Mouse (Mus musculus): Measurements from ENCODE around the gene Pde4a.
A peak's percentile ranks its signal among the peaks of the same experiment; 100 is the strongest.

Pde4a gene

GRCm38 (mm10) chr9:21165041-21165951 is at the start of gene Pde4a:
Gene Pde4a (plus strand): TSS chr9:21165714.
- DNase-seq (ENCODE audit: low spot score in 2 of 2) = peak; percentile 40 to 57

GRCm38 (mm10) chr9:21117073-21117472 is 48.4 kb upstream of the Pde4a start:
- no peak for DNase-seq (ENCODE audit: low spot score in 2 of 2)

GRCm38 (mm10) chr9:21121483-21121882 is 44.0 kb upstream of the Pde4a start:
- no peak for DNase-seq (ENCODE audit: low spot score in 2 of 2)

- DNase-seq (ENCODE audit: low spot score in 2 of 2) = no peak
Measured at GRCm38 (mm10) chr9:21124837-21125236, 40.7 kb upstream of the Pde4a start.

DNA sequence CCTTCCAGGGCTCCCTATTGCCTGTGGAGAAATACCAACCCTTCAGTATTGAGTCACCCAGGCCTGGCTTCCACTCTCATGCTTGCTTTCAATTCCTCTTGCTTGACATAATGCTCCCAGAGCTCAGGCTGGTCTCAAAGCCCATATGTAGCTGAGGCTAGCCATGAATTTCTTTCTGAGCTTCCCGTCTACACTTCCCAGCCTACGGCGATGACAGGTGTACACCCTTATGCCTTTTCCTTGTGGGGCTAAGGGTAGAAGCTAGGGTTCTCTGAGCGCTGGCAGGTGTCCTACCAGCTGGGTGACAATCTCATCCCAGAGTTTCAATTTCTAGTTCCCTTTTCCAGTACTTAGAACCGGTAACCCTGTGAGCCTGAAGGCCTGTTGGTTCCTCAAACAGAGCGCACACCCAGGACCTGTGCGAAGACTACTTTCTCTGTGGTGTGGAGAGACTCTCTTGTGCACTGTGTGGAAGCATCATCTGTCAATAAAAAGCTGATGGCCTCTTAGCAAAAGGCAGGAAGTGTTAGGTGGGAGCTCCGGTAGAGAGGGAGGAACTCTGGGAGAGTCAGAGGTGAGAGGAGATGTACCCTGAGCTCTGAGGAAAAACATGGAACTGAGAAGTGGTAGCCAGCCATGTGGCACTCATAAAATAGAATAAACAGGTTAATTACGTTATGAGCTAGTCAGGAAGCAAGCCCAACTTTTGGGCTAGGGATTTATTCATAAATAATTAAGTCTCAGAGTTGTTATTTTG is 39.8 kb upstream of the Pde4a start:
- DNase-seq (ENCODE audit: low spot score in 2 of 2) = no peak

DNA sequence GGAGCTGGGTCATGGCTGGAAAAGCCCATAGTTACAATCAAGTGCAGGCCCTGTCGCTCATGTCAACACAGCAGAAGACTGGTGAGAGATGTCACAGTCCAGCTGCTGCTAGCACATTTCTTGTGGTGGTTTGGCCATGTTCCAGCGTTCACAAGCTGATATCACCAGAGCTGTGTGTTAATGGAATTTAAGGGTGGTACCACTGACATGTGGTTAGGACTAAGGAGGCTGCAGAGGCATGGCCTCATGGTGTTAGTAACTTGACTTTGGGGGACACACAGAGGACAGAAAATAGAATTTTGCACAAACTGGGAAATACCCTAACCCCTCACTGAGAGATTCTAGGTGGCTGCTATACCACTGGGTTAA is 39.3 kb upstream of the Pde4a start:
- no peak for DNase-seq (ENCODE audit: low spot score in 2 of 2)

GRCm38 (mm10) chr9:21131059-21131956 is 34.2 kb upstream of the Pde4a start, which contains the start of gene Tyk2:
Gene Tyk2 (minus strand): TSS chr9:21131243.
- DNase-seq (ENCODE audit: low spot score in 2 of 2) = peak; percentile 77 to 86

DNA sequence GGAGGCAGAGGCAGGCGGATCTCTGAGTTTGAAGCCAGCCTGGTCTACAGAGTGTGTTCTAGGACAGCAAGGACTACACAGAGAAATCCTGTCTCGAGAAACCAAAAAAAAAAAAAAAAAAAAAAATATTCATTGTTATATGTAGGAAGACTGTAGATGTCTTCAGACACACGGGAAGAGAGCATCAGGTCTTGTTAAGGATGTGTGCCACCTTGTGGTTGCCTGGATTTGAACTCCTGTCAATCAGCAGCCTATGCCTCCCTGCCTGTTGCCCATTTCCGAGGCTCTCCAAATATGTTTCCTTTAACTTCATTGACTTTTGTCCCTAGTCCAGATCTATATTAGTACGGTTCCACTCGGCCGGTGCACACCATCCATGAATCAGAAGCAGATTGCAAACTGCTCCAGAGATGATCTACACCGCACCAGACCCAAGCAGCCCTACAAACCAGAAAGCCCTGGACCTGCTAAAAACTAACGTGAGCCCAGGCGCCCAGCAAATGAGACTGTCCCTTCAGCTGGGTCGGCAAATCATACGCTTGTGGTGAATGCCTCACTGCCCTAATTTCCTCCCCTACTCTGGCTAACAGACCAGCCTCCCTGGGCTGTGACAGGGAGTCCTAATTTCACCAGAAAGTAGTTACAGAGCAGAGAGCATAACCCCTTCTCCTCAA is 33.3 kb upstream of the Pde4a start:
- no peak for DNase-seq (ENCODE audit: low spot score in 2 of 2)

- DNase-seq (ENCODE audit: low spot score in 2 of 2) = peak; percentile 44 to 52
Measured at GRCm38 (mm10) chr9:21133064-21133707, 32.3 kb upstream of the Pde4a start.

- DNase-seq (ENCODE audit: low spot score in 2 of 2) = no peak
Measured at GRCm38 (mm10) chr9:21134595-21135328, 30.8 kb upstream of the Pde4a start.

DNA sequence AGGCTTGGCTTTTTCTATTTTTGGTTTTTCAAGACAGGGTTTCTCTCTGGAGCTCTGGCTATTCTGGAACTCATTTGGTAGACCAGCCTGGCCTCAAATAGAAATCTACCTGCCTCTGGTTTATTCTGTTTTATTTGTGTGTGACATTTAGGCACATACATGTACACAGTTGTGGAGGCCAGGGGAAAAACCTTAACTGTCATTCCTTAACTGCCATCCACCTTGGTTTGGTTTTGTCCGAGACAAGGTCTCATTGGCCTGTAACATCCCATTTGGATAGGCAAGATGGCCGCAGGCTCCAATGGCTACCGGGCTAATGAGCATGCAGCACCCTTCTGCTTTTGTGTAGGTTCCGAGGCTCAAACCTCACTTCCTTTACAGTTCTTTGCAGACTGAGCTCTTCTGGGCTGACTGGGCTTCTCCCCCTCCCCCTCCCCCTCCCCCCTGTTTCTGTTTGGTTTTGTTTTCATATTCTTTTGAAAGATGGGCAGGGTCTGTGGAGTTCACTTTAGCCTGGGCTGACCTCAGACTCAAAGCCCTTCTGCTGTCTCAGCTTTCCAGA is 30.1 kb upstream of the Pde4a start:
- no peak for DNase-seq (ENCODE audit: low spot score in 2 of 2)

- no peak for DNase-seq (ENCODE audit: low spot score in 2 of 2)
Measured at GRCm38 (mm10) chr9:21135941-21136381, 29.6 kb upstream of the Pde4a start.

- DNase-seq (ENCODE audit: low spot score in 2 of 2) = no peak
Measured at GRCm38 (mm10) chr9:21136401-21136800, 29.1 kb upstream of the Pde4a start.

DNA sequence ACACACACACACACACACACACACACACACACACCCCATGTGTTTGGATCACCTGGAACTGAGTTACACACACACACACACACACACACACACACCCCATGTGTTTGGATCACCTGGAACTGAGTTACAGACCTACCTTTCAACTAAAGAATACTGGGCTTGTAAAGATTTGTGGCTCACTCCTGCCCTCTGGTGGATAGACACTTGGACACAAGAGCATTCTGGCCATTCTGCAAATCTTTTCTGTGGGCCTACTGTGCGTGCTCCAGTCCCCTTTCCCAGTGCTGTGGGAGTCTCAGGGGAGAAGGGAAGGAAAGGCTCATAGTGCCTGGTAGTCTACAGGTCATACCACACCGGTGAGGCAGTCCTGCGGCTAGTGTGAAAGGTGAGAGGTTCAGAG is 28.3 kb upstream of the Pde4a start:
- DNase-seq (ENCODE audit: low spot score in 2 of 2) = peak; percentile 35 to 78

GRCm38 (mm10) chr9:21138386-21138785 is 27.1 kb upstream of the Pde4a start:
- no peak for DNase-seq (ENCODE audit: low spot score in 2 of 2)

- DNase-seq (ENCODE audit: low spot score in 2 of 2) = no peak
Measured at GRCm38 (mm10) chr9:21141922-21142321, 23.6 kb upstream of the Pde4a start.

- no peak for DNase-seq (ENCODE audit: low spot score in 2 of 2)
Measured at GRCm38 (mm10) chr9:21144361-21144760, 21.2 kb upstream of the Pde4a start.

- DNase-seq (ENCODE audit: low spot score in 2 of 2) = no peak
Measured at GRCm38 (mm10) chr9:21145431-21145830, 20.1 kb upstream of the Pde4a start.

DNA sequence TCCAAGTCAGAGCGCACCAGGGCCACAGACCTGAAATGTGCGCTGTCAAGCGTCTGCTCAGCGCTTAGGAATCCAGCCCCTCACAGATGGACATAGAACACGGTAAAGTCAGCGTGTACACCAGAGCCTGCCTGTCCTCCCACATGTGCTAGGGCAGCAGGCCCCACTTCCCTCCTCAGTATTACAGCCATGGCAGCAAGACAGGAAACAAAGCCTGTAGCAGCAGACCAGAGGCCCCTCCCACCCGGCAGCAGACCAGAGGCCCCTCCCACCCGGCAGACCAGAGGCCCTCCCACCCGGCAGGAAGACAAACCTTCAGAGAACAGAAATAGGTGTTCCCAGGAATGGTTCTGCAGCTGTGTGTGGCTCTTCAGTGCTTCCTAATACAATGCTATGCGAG is 18.8 kb upstream of the Pde4a start:
- peak in 1 of 2 experiments; percentile 62 for DNase-seq (ENCODE audit: low spot score in 2 of 2)

- DNase-seq (ENCODE audit: low spot score in 2 of 2) = no peak
Measured at GRCm38 (mm10) chr9:21148427-21148826, 17.1 kb upstream of the Pde4a start.
